Mouse (Mus musculus) frontal cortex, adult (tissue): Measurements from ENCODE around the gene Tesc.

Experiments
- ATAC-seq: cut with Nextera tagmentation; 2 replicates; pipeline ENCODE4 v1.9.2; 2017; ENCODE audit warnings: mild to moderate bottlenecking, moderate library complexity, mixed read lengths; ENCODE audit not compliant: low TSS enrichment

Tesc gene

DNA sequence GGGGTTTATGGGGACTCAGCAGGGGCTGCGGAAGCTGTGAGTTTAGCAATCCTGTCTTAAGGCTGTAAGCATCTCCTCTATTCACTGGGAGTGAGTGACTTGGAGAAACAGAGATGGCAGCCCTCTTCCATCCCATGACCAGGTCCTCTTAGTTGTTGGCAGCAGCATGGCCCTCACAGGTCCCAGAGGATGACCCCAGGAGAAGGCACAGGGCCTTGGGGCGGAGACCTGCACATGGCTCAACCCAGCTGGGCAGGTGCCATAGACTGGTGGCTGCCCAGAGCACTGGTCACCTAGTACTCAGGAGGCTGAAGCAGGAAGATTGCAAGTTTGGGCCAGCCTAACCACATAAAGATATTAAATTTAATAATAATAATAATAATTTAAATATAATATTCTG is 11.9 kb upstream of the Tesc start:
- ATAC-seq = no peak

GRCm38 (mm10) chr5:118017527-118017926 is 10.0 kb upstream of the Tesc start:
- ATAC-seq = peak; percentile 39; the same call in 1 of the 2 replicates

GRCm38 (mm10) chr5:118019905-118020304 is 7.6 kb upstream of the Tesc start:
- no peak for ATAC-seq

DNA sequence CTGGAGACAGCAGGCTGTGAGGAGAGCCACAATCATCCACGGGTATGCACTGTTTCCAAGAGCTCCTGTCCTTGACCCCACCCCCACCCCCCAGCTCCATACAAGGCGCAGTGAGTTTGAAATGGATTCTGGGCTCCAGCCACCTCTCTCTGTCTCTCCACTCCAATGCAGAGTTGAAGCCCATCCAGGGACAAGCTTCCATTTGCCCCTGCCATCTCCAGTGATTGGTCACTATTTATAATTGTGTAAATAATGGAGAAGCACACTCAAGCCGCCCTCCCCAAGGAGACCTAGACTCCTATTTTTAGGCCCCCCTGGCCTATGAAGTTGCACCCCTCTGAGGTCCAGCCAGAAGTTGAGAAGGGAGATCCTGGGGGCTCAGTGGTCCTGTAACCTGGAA is 4.5 kb upstream of the Tesc start:
- no peak for ATAC-seq

GRCm38 (mm10) chr5:118025880-118026279 is 1.7 kb upstream of the Tesc start:
- ATAC-seq = no peak

DNA sequence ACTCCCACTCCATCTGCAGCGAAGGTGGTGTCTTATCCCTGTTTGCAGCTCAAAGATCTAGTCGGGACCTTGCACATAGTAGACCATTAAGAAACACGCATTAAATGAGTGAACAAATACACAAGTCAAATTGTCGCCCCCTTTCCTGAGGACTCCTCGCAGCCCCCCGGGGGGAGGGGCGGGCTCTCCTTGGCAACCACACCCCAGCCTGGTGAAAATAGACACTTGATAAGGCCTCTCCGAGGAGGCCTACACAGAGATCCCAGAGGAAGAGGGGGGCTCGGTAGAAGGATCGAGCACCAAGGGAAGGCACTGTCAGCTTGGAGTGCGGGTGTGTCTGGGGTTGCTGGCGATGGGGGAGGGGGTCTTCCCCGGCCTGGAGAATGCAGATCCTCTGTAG is 1.2 kb upstream of the Tesc start:
- no peak for ATAC-seq

DNA sequence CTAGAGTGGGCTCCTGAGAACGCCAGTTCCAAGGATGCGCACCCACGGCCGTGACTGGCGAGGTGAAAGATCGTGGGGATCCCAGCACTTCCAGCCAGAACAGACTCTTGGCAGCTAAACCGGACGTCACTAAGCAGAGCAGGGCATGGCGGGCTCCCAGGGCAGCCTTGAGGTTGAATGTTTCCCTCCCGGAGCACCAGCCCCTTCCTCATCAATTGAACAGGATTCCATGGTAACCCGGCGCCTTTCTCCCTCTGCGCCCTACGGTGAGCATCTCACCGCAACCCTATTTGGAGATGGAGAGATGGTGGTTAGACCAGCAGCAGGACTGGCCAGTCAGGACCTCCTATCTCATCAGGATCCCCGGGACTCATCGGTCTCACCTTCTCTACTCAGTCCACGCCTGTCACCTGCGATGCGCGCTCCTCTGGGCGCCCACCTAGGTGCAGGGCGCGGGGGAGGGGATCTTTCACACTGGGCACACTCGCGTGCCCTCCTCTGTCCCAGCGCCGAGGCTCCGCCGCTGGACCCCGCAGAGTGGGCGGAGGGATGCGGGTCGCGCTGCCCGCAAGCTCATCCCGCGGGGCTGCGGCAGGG is 344 bp upstream of the Tesc start:
- ATAC-seq = no peak

DNA sequence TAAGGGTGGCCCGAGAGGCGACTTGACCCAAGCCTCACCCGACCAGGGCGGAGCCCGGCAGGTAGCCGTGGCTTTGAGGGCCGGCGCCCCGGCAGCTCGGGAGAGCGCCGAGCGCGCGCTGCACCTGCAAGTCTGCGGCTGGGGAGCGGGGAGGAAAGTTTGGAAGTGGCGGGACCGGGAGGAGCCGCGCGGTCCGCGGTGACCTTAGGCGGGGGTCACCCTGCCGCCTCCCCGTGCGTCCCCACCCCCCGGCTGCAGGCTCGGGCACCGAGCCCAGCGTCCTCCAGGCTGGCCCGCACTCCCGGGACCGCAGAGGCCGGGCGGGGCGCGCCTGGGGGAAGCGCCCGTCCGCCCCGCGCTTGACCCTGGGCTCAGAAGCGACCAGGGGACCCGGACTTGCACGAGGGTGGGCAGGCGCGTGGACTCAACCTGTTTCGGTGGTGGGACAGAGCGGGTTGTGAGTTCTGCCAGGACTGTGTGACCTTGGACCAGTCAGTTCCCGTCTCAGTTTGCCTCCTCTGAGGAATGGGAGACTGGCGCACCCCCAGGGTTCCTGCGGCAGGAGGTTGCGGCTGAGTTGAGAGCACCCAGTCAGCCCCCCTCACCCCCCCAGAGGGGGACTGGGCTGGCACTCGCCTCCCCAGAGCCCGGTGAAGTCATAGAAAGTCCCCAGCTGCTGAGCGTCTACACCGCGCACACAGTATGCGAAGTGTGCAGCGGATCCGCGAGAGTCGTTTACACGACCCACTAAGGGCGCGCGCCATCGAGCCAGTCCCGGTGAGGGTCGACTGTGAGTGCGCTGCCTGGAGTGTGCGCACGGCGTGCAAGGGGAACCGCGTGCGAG is 870 bp downstream of the Tesc start:
- peak; percentile 13; the same call in 1 of the 2 replicates for ATAC-seq

DNA sequence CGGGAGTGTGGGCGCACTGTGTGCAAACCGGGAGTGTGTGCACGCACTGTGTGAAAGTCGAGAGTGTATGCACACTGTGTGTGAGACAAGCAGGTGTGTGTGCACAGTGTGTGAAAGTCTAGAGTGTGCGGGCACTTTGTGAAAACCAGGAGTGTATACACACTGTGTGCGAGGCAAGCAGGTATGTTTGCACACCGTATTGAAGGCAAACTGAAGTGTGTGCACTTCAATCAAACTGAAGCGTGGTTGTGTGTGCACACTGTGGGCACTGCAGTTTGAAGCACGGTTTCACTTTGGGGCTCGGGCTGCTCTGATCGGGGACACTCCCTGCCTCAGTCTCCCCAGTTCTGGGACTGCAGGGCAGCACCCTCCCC is 1.5 kb downstream of the Tesc start:
- ATAC-seq = no peak

DNA sequence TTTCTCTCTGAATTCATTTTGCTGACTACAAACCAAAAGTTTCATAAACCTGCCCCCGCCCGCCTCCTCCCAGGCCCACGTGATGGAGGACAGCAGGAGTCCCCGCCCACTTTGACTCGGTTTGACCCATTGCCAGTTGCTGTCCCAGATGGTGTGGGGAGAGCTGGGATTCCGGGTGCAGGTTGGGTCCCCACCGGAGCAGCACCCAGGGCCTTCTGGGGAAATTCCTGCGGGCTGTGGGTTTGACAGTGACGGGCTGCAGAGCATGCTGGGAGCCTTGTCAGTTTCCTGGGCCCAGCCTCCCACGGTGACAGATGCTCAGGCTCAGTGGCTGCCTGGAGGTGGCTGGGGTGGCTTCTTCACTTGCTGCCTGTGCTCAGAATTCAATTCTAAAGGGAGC is 1.9 kb downstream of the Tesc start:
- peak; percentile 83 for ATAC-seq

GRCm38 (mm10) chr5:118030022-118030675 is 2.6 kb downstream of the Tesc start:
- no peak for ATAC-seq

DNA sequence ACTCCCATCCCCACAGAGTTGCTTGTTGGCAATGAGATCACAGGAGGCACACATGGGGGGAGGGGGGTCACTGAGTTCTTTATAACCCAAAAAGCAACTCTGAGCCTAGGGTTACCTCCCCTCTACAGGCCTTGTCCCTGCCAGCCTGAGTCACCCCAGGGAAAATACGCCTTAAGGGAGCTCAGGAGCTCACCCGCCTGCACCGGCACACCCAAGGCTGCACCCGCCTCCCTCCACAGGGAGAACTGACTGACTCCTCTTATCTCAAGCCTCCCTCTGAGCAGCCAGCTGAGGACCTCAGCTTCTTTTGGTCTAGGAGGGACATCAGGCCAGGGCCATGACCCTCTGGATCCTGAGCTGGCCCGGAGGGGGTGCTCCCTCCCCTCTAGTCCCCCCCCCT is 3.5 kb downstream of the Tesc start:
- no peak for ATAC-seq

GRCm38 (mm10) chr5:118031508-118031907 is 4.0 kb downstream of the Tesc start:
- ATAC-seq = no peak

DNA sequence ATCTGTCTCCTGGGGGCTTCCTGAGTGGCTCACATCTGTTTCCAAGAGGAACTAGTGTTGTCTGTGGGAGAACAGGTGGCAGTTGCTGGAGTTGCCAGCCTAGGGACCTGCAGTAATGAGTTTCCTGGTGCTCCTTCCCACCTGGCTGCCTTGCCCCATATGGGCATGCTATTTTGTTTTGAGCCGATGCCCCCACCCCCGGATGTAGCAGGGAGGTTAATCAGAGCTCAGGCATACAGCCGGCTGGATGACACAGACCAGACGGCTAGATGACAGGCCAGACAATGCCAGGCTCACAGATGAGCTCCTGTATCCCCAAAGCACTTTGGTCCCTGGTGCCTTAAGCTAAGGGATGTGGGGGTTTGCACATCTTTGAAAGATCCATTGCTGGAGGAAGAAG is 5.8 kb downstream of the Tesc start:
- no peak for ATAC-seq

DNA sequence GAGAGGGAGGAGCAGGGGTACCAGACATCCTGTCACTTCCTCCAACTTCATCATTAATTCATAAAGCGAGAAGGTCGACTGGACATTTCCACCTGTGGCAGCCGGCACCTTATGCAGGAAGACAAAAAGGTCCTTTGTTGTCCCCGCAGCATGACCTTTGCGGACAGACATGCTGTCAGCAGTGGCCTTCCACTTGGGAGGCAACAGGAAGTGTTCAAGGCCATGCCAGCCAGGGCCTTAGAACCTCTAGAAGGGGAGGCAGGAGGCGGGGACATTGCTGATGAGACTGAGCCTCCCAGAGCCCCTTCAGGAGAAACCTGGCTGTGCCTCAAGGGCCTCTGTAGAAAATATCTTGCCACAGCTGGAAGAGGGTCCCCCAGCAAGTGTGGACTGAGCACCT is 6.2 kb downstream of the Tesc start:
- no peak for ATAC-seq

DNA sequence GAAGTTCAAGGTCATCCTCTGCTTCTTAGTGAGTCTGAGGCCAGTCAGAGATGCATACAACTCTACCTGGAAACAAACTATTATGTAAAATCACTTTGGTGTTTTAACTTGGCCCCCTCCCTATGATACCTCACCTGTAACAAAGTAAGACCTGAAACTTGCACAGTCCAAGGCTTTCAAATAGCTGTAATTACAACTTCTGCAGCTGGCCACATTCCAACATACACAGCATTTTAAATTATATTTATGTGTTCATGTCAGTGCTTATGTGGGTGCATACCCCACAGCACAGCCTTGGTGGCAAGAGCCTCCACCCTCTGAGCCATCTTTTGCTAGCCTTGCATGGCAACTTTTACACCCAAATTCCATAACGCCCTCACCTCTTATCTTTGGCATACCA is 7.1 kb downstream of the Tesc start:
- ATAC-seq = no peak

DNA sequence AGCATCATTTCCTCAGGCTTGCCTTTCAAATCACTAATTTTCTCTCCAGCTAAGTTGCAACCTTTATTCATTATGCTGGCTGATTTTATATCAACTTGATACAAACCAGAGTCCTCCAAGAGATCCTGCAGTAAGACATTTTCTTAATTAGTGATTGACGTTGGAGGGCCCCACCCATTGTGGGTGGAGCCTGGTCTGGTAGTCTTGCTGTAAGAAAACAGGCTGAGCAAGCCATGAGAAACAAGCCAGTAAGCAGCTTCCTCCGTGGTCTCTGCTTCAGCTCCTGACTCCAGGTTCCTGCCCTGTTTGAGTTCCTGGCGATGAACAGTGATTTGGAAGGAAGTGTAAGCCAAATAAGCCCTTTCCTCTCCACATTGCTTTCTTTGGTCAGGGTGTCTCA is 8.2 kb downstream of the Tesc start:
- no peak for ATAC-seq

DNA sequence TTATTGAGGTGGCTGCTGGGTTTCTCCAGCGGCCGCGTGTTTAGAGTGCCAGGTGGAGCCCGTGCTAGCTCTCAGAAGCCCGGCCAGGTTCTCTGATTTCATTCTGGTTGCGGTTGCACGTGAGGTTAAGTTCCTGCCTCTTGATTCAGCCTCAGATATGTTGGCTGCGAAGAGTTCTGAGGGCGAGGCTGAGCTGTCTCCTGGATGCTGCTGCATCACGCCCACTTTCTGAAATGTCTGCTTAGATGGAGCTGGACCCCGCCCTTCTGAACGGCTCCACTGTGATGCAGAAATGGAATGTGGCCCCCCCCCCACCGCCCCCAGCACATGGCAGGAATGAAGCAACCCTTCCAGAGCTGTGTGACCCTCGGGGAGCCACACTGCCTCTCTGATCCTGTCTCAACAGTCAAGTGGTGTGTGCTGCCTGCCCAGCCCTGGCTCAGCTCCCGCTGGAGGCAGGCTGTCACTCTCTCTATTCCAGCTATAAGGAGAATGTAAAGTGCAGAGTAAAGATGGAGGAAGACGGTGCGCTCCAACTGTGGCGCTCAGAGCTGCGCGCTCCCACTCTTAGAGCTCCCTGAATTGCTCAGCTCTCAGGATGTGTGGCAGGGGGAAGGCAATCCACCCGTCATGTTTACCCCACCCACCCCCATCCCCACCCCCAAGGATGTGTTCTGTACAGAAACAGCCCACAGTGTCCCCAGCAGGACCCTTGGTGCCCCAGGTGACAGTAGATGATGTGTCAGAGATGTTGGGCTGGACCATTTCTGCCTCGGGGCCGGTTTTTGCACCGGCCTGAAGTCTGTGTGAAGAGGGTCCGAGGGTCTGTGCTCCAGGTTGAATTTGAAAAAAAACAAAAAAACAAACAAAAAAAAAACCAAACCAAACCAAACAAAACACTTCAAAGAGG is 9.6 kb downstream of the Tesc start:
- ATAC-seq = peak; percentile 80

- ATAC-seq = 0 out of 2 replicates have a peak, but pooled peaks have one; percentile 44
These were observed 10.4 kb downstream of the Tesc start for GRCm38 (mm10) chr5:118037798-118038484.

DNA sequence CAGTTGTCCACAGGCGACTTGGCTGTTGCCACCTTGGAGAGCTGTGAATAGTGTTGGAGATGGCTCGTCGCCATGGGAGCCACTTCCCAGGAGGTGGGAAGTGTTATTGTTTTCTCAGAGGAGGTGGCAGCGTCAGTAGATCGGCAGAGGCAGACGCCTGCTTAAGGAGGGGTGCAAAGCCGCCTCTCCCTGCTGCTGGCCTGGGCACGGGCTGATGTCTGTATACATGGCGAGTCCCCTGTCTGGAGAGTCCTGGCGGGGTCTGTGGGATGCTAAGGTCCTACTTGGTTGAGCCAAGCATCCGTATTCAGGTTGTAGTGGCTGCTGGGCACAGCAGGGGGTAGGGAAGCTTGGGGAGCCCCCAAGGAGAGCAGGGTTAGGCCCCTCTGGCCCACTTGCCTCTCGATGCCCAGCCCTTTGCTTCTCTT is 11.7 kb downstream of the Tesc start:
- peak; percentile 66 for ATAC-seq

DNA sequence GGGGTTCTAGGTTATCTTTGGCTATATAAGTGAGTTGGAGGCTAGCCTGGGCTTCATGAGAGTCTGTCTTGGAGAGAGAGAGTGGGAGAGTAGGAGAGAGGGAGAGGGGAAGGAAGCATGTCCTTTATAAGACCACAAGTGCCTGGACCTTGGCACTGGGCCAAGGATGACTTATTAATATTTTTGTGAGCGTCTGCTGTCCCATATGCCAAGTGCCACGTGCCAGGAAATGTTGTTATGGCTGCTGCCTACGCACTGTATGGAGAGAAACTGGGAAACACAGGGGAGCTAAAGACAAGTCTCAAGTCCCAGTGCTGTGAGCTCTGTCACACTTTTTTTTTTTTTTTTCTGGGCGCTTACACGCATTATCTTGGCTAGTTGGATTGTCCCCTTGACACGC is 15.1 kb downstream of the Tesc start:
- no peak for ATAC-seq
